Comparison of ENCODE assay signal across 17 mouse cellular contexts in genomic region chr12:39880309-39880708, GRCm38 (mm10).
DNase-seq lines count a peak whose midpoint lies in the region.
"Had no signal": no experiment of that assay in that cellular context is flagged by ENCODE, and none has a peak within 500 bp of the region (broad histone marks: within the 10 kb centered on the region; RNA-seq: fewer than 3 reads in every experiment).

No protein-coding gene starts in this region.

- intact Hi-C loops in left cerebral cortex, postnatal 25 days (cut with DNase I) = no loop called here
- intact Hi-C loops in left cerebral cortex, postnatal 10 days (cut with DNase I) = no loop called here

- DNase-seq in layer of hippocampus, adult 11-12 months (ENCODE audit: low spot score) = peak; percentile 14
- no peak for DNase-seq in layer of hippocampus, postnatal 25 days (ENCODE audit: extremely low spot score in 1 of 2, low spot score in 1 of 2)
- DNase-seq in left cerebral cortex, postnatal 25 days (ENCODE audit: low spot score in 2 of 2) = peak; percentile 13 to 73
- DNase-seq in left cerebral cortex, postnatal 10 days (ENCODE audit: extremely low spot score in 1 of 2, low spot score in 2 of 2) = no peak
- peak; percentile 14 for DNase-seq in right cerebral cortex, postnatal 25 days
- DNase-seq in lung, postnatal 25 days (ENCODE audit: low spot score) = no peak
- DNase-seq: adrenal gland, postnatal 36 days; B cell, adult 2 months; cerebellum, adult 2 months; cerebellum, postnatal 14 days; gastrocnemius, postnatal 25 days; heart, adult 11 months; kidney, adult 2 months; kidney, postnatal 36 days; liver, embryonic 13.5 days; lung, adult 18-20 months; thymus, postnatal 4 days had no signal

Comparison
In these comparisons a context has a peak if more than half of its experiments do, and no peak if none do; other contexts are left out.
1. DNase-seq: peak in layer of hippocampus, adult 11-12 months (single experiment), left cerebral cortex, postnatal 25 days (2 of 2) and right cerebral cortex, postnatal 25 days (single experiment); none in layer of hippocampus, postnatal 25 days (0 of 2), left cerebral cortex, postnatal 10 days (0 of 2) and lung, postnatal 25 days (single experiment).